Mouse (Mus musculus): Measurements from ENCODE around the gene Ift74. TPM values are rescaled to one million over a fixed set of nuclear protein-coding genes. Genes with fewer than 3 reads are reported as not detected.

The Ift74 gene
- 0.45 and 4.5 TPM in 2 replicates for polyA plus RNA-seq (2011; ENCODE audit: insufficient read depth, insufficient read length, low replicate concordance, missing spikeins)

DNA sequence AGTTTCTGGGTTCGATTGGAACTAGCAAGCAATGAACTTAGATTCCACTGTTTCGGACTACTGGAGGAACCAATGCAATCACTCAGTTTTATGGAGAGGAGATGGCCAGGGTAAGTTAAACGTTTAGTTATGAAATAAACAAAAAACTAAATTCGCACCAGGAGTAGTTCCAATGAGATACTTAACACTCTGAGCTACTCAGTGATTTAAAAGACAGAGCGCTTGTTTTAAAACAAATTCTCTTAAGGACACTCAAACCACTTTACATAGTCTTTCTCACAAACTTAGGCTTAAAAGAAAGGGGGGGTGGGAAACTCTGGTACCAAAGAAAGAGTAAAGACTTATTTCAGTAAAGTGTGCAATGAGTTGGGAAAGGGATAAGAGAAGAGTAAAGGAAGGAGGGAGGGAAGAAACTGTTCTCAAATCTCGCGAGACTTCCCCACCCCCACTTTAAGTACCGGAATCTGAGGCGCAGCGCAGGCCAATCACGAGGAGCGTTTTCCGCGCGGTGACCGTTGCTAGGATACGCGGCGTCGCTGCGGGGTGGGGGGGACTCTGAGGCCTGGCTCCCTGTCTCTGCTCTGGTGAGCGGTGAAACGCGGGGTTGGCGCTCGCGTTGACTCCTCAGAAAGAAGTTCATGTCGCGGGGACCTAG lies at the start of gene Ift74:
Gene Ift74, plus strand, starts transcription at position 520 of the 655 bp plus-strand sequence.
- Histone ChIP-seq H3K27ac (ENCODE audit: control insufficient read depth, insufficient read depth, low read depth, low read length, poor library complexity) (no peak within 1 kb of the TSS), H3K4me1 (ENCODE audit: control insufficient read depth, insufficient read depth, low read length) (no peaks in the 10 kb centered on the region), H3K4me3 (replicated peaks; ENCODE audit: control insufficient read depth, low read depth, low read length) (peak within 1 kb of the TSS; percentile 87)
- 3% methylated on average over 29 of the region's 29 CpGs for WGBS
- peak; percentile 35; the same call in 1 of the 2 replicates for TF ChIP-seq POLR2A (IDR thresholded peaks at IDR 0.05; ENCODE audit: borderline replicate concordance, control insufficient read depth, low read depth, low read length)
- TF ChIP-seq CTCF (IDR thresholded peaks at IDR 0.05; ENCODE audit: control insufficient read depth, insufficient read depth, low read length): no peak

DNA sequence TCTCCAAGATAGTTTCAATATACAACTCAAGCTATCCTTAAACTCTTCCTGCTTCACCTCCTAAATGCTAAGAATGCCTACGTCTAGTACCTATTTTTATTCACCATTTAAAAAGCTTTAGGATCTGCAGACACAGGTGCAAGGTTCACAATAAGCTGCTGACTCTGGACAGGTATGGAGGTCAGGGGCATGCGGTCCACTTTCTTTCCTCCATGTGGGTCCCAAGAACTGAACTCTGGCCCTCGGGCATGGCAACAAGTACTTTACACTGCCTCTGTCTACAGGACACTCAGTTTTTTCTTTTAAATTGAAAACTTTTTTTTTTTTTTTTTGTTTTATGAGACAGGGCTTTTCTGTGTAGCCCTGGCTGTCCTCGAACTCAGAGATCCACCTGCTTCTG lies 41.6 kb upstream of the Ift74 start:
- no peak overlapping the region for H3K4me3 ChIP-seq (replicated peaks; ENCODE audit: control insufficient read depth, low read depth, low read length)
- no peaks in the 10 kb centered on the region for H3K4me1 ChIP-seq (ENCODE audit: control insufficient read depth, insufficient read depth, low read length)
- 89% methylated on average over 4 of the region's 4 CpGs for WGBS
- TF ChIP-seq POLR2A (IDR thresholded peaks at IDR 0.05; ENCODE audit: borderline replicate concordance, control insufficient read depth, low read depth, low read length) (no peak), CTCF (IDR thresholded peaks at IDR 0.05; ENCODE audit: control insufficient read depth, insufficient read depth, low read length) (no peak)
- H3K27ac ChIP-seq (ENCODE audit: control insufficient read depth, insufficient read depth, low read depth, low read length, poor library complexity): no peak overlapping the region

DNA sequence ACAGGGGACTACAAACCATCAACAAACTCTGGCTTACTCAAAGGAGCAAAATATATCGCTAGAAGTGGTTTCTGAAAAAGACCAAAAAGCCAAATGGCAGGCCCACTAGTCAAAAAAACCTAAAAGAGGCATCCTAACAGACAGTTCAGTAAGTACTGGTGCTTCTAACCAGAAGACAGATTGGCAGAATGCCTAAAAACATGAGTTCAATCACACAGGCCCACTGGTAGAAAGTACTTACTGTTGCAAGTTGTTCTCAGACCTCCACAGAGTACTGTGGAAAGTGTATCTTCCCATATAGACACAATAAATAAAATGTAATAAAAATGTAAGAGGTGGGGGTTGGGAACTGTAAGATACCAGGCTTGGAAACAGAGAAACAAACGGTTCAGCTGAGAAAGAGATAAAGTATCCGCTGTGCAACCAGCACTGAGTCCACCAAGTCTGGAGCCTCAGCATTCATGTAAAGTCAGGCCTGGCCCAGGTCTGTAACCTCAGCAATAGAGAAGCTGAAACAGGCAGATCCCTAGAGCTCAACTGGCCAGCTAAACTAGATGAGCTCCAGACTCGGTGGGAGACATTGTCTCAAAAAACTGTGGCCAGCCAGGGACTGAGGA lies 22.4 kb upstream of the Ift74 start:
- H3K4me3 ChIP-seq (replicated peaks; ENCODE audit: control insufficient read depth, low read depth, low read length): no peak overlapping the region
- H3K4me1 ChIP-seq (ENCODE audit: control insufficient read depth, insufficient read depth, low read length): no peaks in the 10 kb centered on the region
- H3K27ac ChIP-seq (ENCODE audit: control insufficient read depth, insufficient read depth, low read depth, low read length, poor library complexity): no peak overlapping the region
- 68% methylated on average over 4 of the region's 4 CpGs for WGBS
- no peak for TF ChIP-seq POLR2A (IDR thresholded peaks at IDR 0.05; ENCODE audit: borderline replicate concordance, control insufficient read depth, low read depth, low read length)
- no peak for TF ChIP-seq CTCF (IDR thresholded peaks at IDR 0.05; ENCODE audit: control insufficient read depth, insufficient read depth, low read length)

DNA sequence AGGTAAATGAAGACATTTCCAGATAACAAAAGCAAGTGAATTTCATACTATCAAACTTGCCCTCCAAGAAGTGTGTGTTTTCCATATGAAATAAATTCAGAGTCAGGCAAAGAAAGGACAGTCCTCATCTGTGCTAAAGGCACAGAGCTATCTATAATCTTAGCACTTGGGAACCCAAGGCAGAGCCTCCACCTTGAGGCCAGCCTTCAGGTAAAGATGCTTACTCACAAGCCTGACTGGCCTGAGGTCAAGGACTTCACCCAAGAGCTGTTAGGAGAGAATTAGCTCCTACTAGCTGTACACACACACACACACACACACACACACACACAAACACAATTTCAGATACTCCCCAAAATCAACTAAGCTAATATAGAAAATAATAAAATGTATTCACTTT lies 21.6 kb upstream of the Ift74 start:
- no peak overlapping the region for H3K4me3 ChIP-seq (replicated peaks; ENCODE audit: control insufficient read depth, low read depth, low read length)
- no peak for TF ChIP-seq CTCF (IDR thresholded peaks at IDR 0.05; ENCODE audit: control insufficient read depth, insufficient read depth, low read length)
- no peak for TF ChIP-seq POLR2A (IDR thresholded peaks at IDR 0.05; ENCODE audit: borderline replicate concordance, control insufficient read depth, low read depth, low read length)
- H3K4me1 ChIP-seq (ENCODE audit: control insufficient read depth, insufficient read depth, low read length): no peaks in the 10 kb centered on the region
- no peak overlapping the region for H3K27ac ChIP-seq (ENCODE audit: control insufficient read depth, insufficient read depth, low read depth, low read length, poor library complexity)

DNA sequence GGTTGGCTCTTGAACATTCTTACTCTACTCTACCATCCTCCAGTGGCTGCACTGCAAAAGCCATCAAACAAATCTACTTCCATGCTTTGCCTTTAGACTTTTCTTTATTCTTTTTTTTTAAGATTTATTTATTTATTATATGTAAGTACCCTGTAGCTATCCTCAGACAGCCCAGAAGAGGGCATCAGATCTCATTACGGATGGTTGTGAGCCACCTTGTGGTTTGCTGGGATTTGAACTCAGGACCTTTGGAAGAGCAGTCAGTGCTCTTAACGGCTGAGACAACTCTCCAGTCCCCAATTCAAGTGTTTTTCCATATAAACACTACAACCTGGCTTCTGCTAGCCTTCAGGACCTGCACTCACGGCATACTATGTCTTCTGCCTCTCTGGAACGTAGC lies 12.9 kb upstream of the Ift74 start:
- Histone ChIP-seq H3K27ac (ENCODE audit: control insufficient read depth, insufficient read depth, low read depth, low read length, poor library complexity) (no peak overlapping the region), H3K4me3 (replicated peaks; ENCODE audit: control insufficient read depth, low read depth, low read length) (no peak overlapping the region), H3K4me1 (ENCODE audit: control insufficient read depth, insufficient read depth, low read length) (no peaks in the 10 kb centered on the region)
- WGBS: 71% methylated on average over 4 of the region's 4 CpGs
- TF ChIP-seq CTCF (IDR thresholded peaks at IDR 0.05; ENCODE audit: control insufficient read depth, insufficient read depth, low read length): no peak
- TF ChIP-seq POLR2A (IDR thresholded peaks at IDR 0.05; ENCODE audit: borderline replicate concordance, control insufficient read depth, low read depth, low read length): no peak

DNA sequence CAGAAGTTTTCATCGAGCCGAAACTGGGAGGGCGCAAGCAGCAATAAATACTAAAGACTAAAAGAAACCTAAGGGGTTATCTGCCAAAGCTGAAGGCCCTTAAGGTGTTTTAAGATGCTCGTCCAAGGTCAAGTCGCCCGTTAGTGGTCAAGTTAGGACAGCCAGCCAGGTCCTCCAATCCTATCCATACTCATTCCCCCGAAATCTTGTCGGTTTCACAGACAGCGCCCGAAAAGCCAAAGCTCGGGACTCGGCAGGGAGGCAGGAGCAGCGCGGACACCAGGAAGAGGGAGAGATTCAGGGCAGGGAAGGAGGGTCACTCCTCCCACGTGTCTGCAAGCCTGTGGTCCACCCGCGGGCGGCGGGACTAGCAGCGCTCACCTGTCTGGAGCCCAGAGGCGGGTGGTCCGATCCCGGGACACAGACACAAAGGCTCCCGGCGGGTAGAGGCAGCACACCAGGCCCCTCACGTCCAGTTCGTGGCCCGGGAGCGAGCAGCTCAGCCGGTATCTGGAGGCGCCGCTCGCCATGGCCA lies 11.7 kb upstream of the Ift74 start:
- Histone ChIP-seq H3K4me1 (ENCODE audit: control insufficient read depth, insufficient read depth, low read length) (no peaks in the 10 kb centered on the region), H3K4me3 (replicated peaks; ENCODE audit: control insufficient read depth, low read depth, low read length) (peak overlapping the region; percentile 93), H3K27ac (ENCODE audit: control insufficient read depth, insufficient read depth, low read depth, low read length, poor library complexity) (peak overlapping the region; percentile 84)
- under 1% methylated on average over 33 of the region's 33 CpGs for WGBS
- TF ChIP-seq CTCF (IDR thresholded peaks at IDR 0.05; ENCODE audit: control insufficient read depth, insufficient read depth, low read length) (0 out of 2 replicates have a peak, but pooled peaks have one; percentile 2), POLR2A (IDR thresholded peaks at IDR 0.05; ENCODE audit: borderline replicate concordance, control insufficient read depth, low read depth, low read length) (no peak)

DNA sequence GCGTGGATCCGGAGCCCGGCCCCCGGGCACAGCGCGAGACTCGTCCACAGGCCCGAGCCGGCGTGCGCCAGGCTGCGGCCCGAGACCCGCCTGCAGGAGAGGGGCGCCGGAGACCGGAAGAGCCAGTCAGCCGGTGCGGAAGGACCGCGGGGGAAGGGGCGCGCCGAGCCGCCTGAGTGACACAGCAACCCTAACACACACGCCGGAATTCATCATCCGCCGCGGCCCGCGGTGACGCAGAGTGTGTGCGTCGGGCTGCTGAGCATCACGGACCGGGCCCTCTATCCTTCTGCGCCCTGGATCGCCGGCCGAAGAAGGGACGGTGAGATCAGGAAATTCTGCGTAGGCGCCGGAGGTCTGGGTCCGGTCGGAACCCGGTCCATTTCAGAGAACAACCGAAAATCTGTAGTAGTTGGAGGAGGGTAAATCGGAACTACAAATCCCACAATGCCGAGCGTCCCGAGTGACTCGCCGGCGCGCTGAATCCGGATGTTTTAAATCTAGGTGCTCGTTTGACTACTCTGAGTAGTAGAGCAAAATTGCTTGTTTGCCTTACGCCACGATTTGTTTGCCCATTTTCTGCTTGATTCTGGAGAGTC lies 11.2 kb upstream of the Ift74 start, which contains the start of gene Plaa:
Gene Plaa, minus strand, starts transcription at position 214 of the 599 bp plus-strand sequence.
- TF ChIP-seq CTCF (IDR thresholded peaks at IDR 0.05; ENCODE audit: control insufficient read depth, insufficient read depth, low read length) (no peak), POLR2A (IDR thresholded peaks at IDR 0.05; ENCODE audit: borderline replicate concordance, control insufficient read depth, low read depth, low read length) (peak; percentile 43; the same call in 1 of the 2 replicates)
- peak within 1 kb of the TSS; percentile 84 for H3K27ac ChIP-seq (ENCODE audit: control insufficient read depth, insufficient read depth, low read depth, low read length, poor library complexity)

DNA sequence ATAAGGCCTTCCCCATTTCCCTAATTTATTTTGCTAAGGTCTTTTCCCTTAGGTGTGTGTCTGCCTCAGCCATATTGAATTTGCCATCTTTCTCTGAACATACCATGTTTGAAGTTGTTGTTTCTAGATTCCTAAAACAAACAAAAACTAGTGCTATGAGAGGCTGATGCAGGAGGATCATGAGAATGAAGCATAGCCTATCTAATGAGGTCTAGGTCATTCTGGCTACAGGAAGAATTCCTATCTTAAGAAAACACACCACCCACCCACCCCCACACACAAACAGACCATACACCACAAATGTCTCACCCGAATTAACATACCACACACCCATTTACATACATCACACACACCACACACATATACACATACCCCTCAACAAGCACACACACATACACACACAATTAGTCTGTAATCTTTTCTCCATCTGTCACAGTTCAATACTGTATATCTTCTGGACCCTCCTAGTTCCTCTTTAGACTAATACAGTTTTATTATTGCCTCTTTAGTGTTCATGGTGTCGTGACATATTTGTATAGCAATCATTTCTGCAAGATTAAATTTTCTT lies 9.8 kb upstream of the Ift74 start:
- Histone ChIP-seq H3K4me1 (ENCODE audit: control insufficient read depth, insufficient read depth, low read length) (no peaks in the 10 kb centered on the region), H3K4me3 (replicated peaks; ENCODE audit: control insufficient read depth, low read depth, low read length) (no peak overlapping the region), H3K27ac (ENCODE audit: control insufficient read depth, insufficient read depth, low read depth, low read length, poor library complexity) (no peak overlapping the region)
- 82% methylated on average over 2 of the region's 2 CpGs for WGBS
- TF ChIP-seq CTCF (IDR thresholded peaks at IDR 0.05; ENCODE audit: control insufficient read depth, insufficient read depth, low read length): no peak

More for the DNA sequence above, 11.2 kb upstream of the Ift74 start, which contains the start of gene Plaa:
- Histone ChIP-seq H3K4me1 (ENCODE audit: control insufficient read depth, insufficient read depth, low read length) (no peaks in the 10 kb centered on the region), H3K4me3 (replicated peaks; ENCODE audit: control insufficient read depth, low read depth, low read length) (peak within 1 kb of the TSS; percentile 93)
- WGBS: under 1% methylated on average over 61 of the region's 61 CpGs
